Mouse (Mus musculus) hindbrain, embryonic 10.5 days (tissue): ENCODE data around the gene Mndal. TPM values are rescaled to one million over a fixed set of nuclear protein-coding genes. Genes with fewer than 3 reads are reported as not detected.
"Not testable (repeated sequence)": the region's sequence is repeated elsewhere in the genome, so short reads cannot be mapped to it uniquely, and the experiment has no call there.

ENCODE experiments used
- DNase-seq: peaks from one replicate; pipeline ENCODE4 v3.0.0-alpha.2; 2017; ENCODE audit warnings: low spot score
- H3K27ac ChIP-seq: fragments of 300-500 bp; sonication (generic); 2 replicates; pipeline ENCODE4 v1.5.1; 2016; ENCODE audit warnings: mild to moderate bottlenecking, moderate library complexity
- H3K27me3 ChIP-seq: fragments of 300-500 bp; sonication (generic); 2 replicates; pipeline ENCODE4 v1.6.1; 2016; ENCODE audit warnings: mild to moderate bottlenecking; ENCODE audit not compliant: poor library complexity, insufficient read depth, severe bottlenecking
- H3K36me3 ChIP-seq: fragments of 300-500 bp; sonication (generic); 2 replicates; pipeline ENCODE4 v1.6.1; 2016; ENCODE audit warnings: mild to moderate bottlenecking, moderate library complexity
- H3K4me1 ChIP-seq: fragments of 300-500 bp; sonication (generic); replicated peaks from 2 replicates; pipeline ENCODE4 v1.6.1; 2016; ENCODE audit warnings: mild to moderate bottlenecking
- H3K4me3 ChIP-seq: fragments of 300-500 bp; sonication (generic); 2 replicates; pipeline ENCODE4 v1.5.1; 2016; ENCODE audit warnings: mild to moderate bottlenecking, moderate library complexity
- H3K9me3 ChIP-seq: fragments of 300-500 bp; sonication (generic); 2 replicates; pipeline ENCODE4 v1.6.1; 2016; ENCODE audit warnings: mild to moderate bottlenecking, moderate library complexity
- WGBS: fragments of 180-500 bp; shearing (Covaris S2); methylation state at CpG from one replicate; pipeline ENCODE4 v1.1.7; 2016; 5-methylcytosine and 5-hydroxymethylcytosine counted together
- polyA plus RNA-seq: library from polyadenylated mRNA; unstranded; fragments of >200 nt; fragmentation: Nextera tagmentation; extraction: Ambion mirVana; gene quantifications from 2 replicates; pipeline ENCODE4 v1.2.1, GENCODE M21; 2016

Gene Mndal
- polyA plus RNA-seq, 1 experiment from 2014 or later = 0.26 TPM

DNA sequence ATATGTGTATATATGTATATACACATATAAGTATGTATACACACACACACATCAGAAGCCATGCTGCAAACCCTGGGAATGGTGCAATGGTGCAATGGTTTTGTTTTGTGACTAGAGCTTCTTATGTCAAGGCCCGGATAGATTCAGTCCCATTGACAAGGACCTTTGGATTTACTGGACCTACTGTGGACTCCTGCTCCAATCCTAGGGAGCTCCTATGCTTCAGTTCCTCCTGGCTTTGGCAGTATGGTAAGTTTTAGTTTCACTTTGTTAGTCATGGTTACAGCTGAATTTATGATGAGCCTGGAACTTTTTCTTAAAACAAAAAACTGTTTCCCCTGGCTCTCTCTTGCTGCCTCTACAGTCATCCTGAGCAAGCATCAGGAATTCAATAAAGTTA, 65.2 kb downstream of the Mndal start:
- not testable (repeated sequence) for H3K4me1 ChIP-seq, H3K4me3 ChIP-seq, DNase-seq, H3K36me3 ChIP-seq, H3K27ac ChIP-seq, H3K9me3 ChIP-seq, H3K27me3 ChIP-seq
- WGBS = 81% methylated on average over 1 of the region's 1 CpGs

DNA sequence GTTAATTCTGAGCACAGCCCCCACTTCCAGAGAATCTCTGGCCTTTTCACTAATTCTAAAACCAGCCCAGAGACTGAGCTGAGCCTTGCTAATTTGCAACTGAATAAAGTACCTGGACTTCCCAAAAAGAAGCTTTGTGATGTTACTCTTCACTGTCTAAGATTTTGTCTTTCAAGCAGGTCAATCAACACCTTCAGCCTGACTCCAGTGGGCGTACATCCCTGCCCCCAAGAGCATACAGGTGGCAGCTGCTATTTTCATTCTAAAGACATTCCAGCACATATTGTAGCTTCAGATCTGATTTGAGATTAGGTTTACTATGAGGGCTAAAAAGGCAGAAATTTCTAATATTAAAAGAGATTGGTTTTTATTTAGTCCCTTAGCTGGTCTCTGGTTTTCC, 73.7 kb downstream of the Mndal start:
- not testable (repeated sequence) for H3K9me3 ChIP-seq, H3K4me1 ChIP-seq, H3K36me3 ChIP-seq, H3K27me3 ChIP-seq, H3K27ac ChIP-seq, DNase-seq, H3K4me3 ChIP-seq
- WGBS = 79% methylated on average over 1 of the region's 1 CpGs

- DNase-seq = no peak
- H3K9me3 ChIP-seq = no peaks in the 10 kb centered on the region
- H3K4me3 ChIP-seq = no peak overlapping the region
- no peaks in the 10 kb centered on the region for H3K27me3 ChIP-seq
- 85% methylated on average over 12 of the region's 12 CpGs for WGBS
- H3K27ac ChIP-seq = no peak overlapping the region
- H3K4me1 ChIP-seq = no peaks in the 10 kb centered on the region
- H3K36me3 ChIP-seq = no peaks in the 10 kb centered on the region
Observed at GRCm38 (mm10) chr1:173866504-173866903, 75.8 kb downstream of the Mndal start.

- H3K36me3 ChIP-seq, H3K27me3 ChIP-seq, H3K4me3 ChIP-seq, DNase-seq, H3K27ac ChIP-seq, H3K4me1 ChIP-seq, H3K9me3 ChIP-seq: not testable (repeated sequence)
Observed at GRCm38 (mm10) chr1:173853711-173854110, 88.6 kb downstream of the Mndal start.

GRCm38 (mm10) chr1:173852853-173853252, 89.4 kb downstream of the Mndal start:
- DNase-seq, H3K36me3 ChIP-seq, H3K27ac ChIP-seq, H3K27me3 ChIP-seq, H3K4me1 ChIP-seq, H3K9me3 ChIP-seq, H3K4me3 ChIP-seq: not testable (repeated sequence)
- WGBS = 66% methylated on average over 4 of the region's 4 CpGs

DNA sequence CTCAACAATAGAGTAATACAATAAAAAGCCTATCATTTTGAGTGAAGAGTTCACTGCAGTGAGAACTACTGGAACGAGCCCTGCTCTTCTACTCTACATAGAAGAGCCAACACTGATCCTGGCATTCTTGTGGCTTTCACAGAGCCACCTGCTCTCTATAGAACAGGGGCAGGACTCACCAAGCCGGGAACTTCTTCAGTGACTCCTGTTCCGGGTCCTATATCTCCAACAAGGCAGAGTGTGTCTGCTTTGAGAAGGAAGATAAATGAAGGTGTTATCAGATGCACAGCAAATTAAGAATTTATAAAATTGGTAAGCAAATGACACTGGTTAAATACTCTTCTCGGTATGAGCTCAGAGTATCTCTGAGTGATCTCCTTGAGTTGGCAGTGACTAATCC, 96.1 kb downstream of the Mndal start:
- H3K36me3 ChIP-seq, H3K27ac ChIP-seq, H3K4me3 ChIP-seq, H3K9me3 ChIP-seq, H3K4me1 ChIP-seq, DNase-seq, H3K27me3 ChIP-seq: not testable (repeated sequence)
- WGBS = 82% methylated on average over 4 of the region's 4 CpGs

DNA sequence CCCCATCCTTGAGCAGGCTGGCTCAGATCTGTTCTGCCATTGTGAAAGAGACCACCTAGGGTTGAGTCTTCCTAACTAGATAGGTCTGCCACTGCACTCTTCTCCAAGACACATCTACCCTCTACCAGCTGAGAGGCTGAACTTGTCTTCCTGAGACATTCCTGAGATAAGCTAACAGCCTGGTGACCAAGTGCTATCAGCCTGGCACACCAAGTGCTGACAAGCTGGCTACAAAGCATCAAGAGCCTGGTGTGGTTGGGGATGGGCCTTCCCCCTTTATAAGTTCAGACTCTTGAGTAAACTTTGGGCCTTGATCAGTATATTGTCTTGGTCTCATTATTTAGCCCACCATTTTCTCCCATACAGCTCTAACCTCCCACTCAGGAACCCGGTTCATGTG, 97.5 kb downstream of the Mndal start:
- Histone ChIP-seq H3K27ac (no peak overlapping the region), H3K27me3 (no peaks in the 10 kb centered on the region), H3K4me3 (no peak overlapping the region), H3K36me3 (no peaks in the 10 kb centered on the region), H3K4me1 (no peaks in the 10 kb centered on the region), H3K9me3 (no peaks in the 10 kb centered on the region)
- no peak for DNase-seq
- WGBS = 78% methylated on average over 1 of the region's 1 CpGs

GRCm38 (mm10) chr1:173821481-173821803, 120.8 kb downstream of the Mndal start:
- H3K9me3 ChIP-seq, H3K4me3 ChIP-seq, H3K27me3 ChIP-seq, DNase-seq, H3K4me1 ChIP-seq, H3K27ac ChIP-seq, H3K36me3 ChIP-seq: not testable (repeated sequence)
- 83% methylated on average over 2 of the region's 2 CpGs for WGBS

- not testable (repeated sequence) for H3K4me3 ChIP-seq, H3K27ac ChIP-seq, H3K27me3 ChIP-seq, DNase-seq, H3K36me3 ChIP-seq, H3K9me3 ChIP-seq, H3K4me1 ChIP-seq
- 77% methylated on average over 2 of the region's 2 CpGs for WGBS
Observed at GRCm38 (mm10) chr1:173820794-173821480, 121.4 kb downstream of the Mndal start.

- not testable (repeated sequence) for H3K36me3 ChIP-seq, H3K9me3 ChIP-seq
- WGBS = 81% methylated on average over 2 of the region's 2 CpGs
Observed at GRCm38 (mm10) chr1:173809294-173809693, 133.0 kb downstream of the Mndal start.

GRCm38 (mm10) chr1:173802689-173803281, 139.5 kb downstream of the Mndal start:
- not testable (repeated sequence) for H3K27me3 ChIP-seq, H3K9me3 ChIP-seq, H3K4me1 ChIP-seq, H3K36me3 ChIP-seq, H3K27ac ChIP-seq, H3K4me3 ChIP-seq, DNase-seq
- WGBS = 70% methylated on average over 2 of the region's 2 CpGs

More at GRCm38 (mm10) chr1:173809294-173809693, 133.0 kb downstream of the Mndal start:
- not testable (repeated sequence) for H3K4me1 ChIP-seq, H3K4me3 ChIP-seq, DNase-seq, H3K27ac ChIP-seq, H3K27me3 ChIP-seq

- not testable (repeated sequence) for H3K27ac ChIP-seq, H3K27me3 ChIP-seq, DNase-seq, H3K4me3 ChIP-seq, H3K9me3 ChIP-seq, H3K4me1 ChIP-seq, H3K36me3 ChIP-seq
- WGBS = 81% methylated on average over 3 of the region's 3 CpGs
Observed at GRCm38 (mm10) chr1:173802207-173802606, 140.1 kb downstream of the Mndal start.

DNA sequence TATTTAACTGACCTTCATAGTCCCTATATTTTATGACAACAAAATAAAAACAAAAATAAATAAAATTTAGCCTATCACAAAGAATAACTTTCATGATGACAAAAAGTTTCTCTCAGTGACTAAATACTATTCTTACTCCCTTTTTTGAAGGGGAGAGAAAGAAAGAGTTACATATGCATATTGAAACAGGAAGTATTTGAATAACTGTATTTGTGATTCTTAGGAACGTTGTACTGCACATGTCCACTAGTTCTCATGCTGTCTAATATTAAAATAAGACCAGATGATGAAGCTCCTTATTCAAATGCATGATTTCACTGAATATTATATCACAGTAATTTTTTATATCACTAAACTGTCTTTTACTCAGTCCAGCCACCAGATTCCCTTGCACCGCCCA, 140.5 kb downstream of the Mndal start:
- not testable (repeated sequence) for H3K27ac ChIP-seq, H3K36me3 ChIP-seq, H3K4me1 ChIP-seq, H3K4me3 ChIP-seq, H3K9me3 ChIP-seq, DNase-seq, H3K27me3 ChIP-seq
- WGBS = 91% methylated on average over 2 of the region's 2 CpGs
